Mouse (Mus musculus): ENCODE measurements around the gene Begain. TPM values are rescaled to one million over a fixed set of nuclear protein-coding genes. Genes with fewer than 3 reads are reported as not detected.

Gene Begain
- total and polyA plus RNA-seq, 3 experiments: not detected

- Histone ChIP-seq H3K36me3 (ENCODE audit: control insufficient read depth in 1 of 2, insufficient read depth in 2 of 2, low read length in 2 of 2) (no peaks in the 10 kb centered on the region), H3K4me3 (ENCODE audit: control insufficient read depth in 1 of 2, insufficient read depth in 1 of 2, low read depth in 2 of 2, low read length in 2 of 2) (no peak overlapping the region), H3K9ac (ENCODE audit: control insufficient read depth, low read depth, low read length, poor library complexity, severe bottlenecking) (no peak overlapping the region), H3K79me2 (ENCODE audit: control insufficient read depth, insufficient read depth, low read length, poor library complexity) (no peaks in the 10 kb centered on the region), H3K9me3 (replicated peaks; ENCODE audit: insufficient read depth, low read length) (no peaks in the 10 kb centered on the region), H3K4me1 (ENCODE audit: control insufficient read depth in 1 of 2, insufficient read depth in 2 of 2, low read length in 2 of 2) (no peaks in the 10 kb centered on the region), H3K27ac (ENCODE audit: control insufficient read depth, low read depth, low read length) (no peak overlapping the region), H3K27me3 (ENCODE audit: control insufficient read depth in 1 of 2, insufficient read depth in 2 of 2, low read length in 2 of 2) (no peaks in the 10 kb centered on the region)
- no peak for TF ChIP-seq E2F4 (IDR thresholded peaks at IDR 0.05; ENCODE audit: borderline replicate concordance, low read depth, low read length)
- TF ChIP-seq ZNF384 (IDR thresholded peaks at IDR 0.05; ENCODE audit: low read depth, low read length): no peak
- TF ChIP-seq ZKSCAN1 (IDR thresholded peaks at IDR 0.05; ENCODE audit: low read depth, low read length): no peak
- no peak for TF ChIP-seq NELFE (IDR thresholded peaks at IDR 0.05; ENCODE audit: low read depth, low read length)
- TF ChIP-seq EP300 (IDR thresholded peaks at IDR 0.05; ENCODE audit: low read depth in 1 of 2, low read length in 2 of 2): no peak
- no peak for TF ChIP-seq NRF1 (IDR thresholded peaks at IDR 0.05; ENCODE audit: insufficient read depth, low read depth, low read length, poor library complexity, severe bottlenecking)
- TF ChIP-seq TAL1 (IDR thresholded peaks at IDR 0.05; ENCODE audit: low read length): no peak
- no peak for TF ChIP-seq ETS1 (IDR thresholded peaks at IDR 0.05; ENCODE audit: low read depth, low read length)
- TF ChIP-seq SMC3 (IDR thresholded peaks at IDR 0.05; ENCODE audit: low read depth, low read length): no peak
- no peak for TF ChIP-seq KAT2A (conservative IDR thresholded peaks at IDR 0.05; ENCODE audit: low read depth, low read length)
- no peak for TF ChIP-seq ELF1 (IDR thresholded peaks at IDR 0.05; ENCODE audit: low read depth, low read length)
- no peak for TF ChIP-seq MEF2A (IDR thresholded peaks at IDR 0.05; ENCODE audit: extremely low read depth, insufficient replicate concordance, low read depth, low read length, poor library complexity, severe bottlenecking)
- TF ChIP-seq POLR2A (IDR thresholded peaks at IDR 0.05; ENCODE audit: control insufficient read depth in 1 of 2, insufficient read depth in 1 of 2, low read depth in 1 of 2, low read length in 2 of 2, poor library complexity in 1 of 2): no peak
- DNase-seq (ENCODE audit: low read depth, low spot score): no peak
Measured at GRCm38 (mm10) chr12:108984471-108984870, 83.5 kb downstream of the Begain start.

- DNase-seq (ENCODE audit: low read depth, low spot score): no peak
- Histone ChIP-seq H3K4me1 (ENCODE audit: control insufficient read depth in 1 of 2, insufficient read depth in 2 of 2, low read length in 2 of 2) (no peaks in the 10 kb centered on the region), H3K9ac (ENCODE audit: control insufficient read depth, low read depth, low read length, poor library complexity, severe bottlenecking) (no peak overlapping the region), H3K36me3 (ENCODE audit: control insufficient read depth in 1 of 2, insufficient read depth in 2 of 2, low read length in 2 of 2) (no peaks in the 10 kb centered on the region), H3K79me2 (ENCODE audit: control insufficient read depth, insufficient read depth, low read length, poor library complexity) (no peaks in the 10 kb centered on the region), H3K9me3 (replicated peaks; ENCODE audit: insufficient read depth, low read length) (no peaks in the 10 kb centered on the region), H3K27me3 (ENCODE audit: control insufficient read depth in 1 of 2, insufficient read depth in 2 of 2, low read length in 2 of 2) (no peaks in the 10 kb centered on the region), H3K4me3 (ENCODE audit: control insufficient read depth in 1 of 2, insufficient read depth in 1 of 2, low read depth in 2 of 2, low read length in 2 of 2) (no peak overlapping the region), H3K27ac (ENCODE audit: control insufficient read depth, low read depth, low read length) (no peak overlapping the region)
- TF ChIP-seq RCOR1 (IDR thresholded peaks at IDR 0.05; ENCODE audit: low read depth, low read length): no peak
- TF ChIP-seq USF1 (IDR thresholded peaks at IDR 0.05; ENCODE audit: low read depth, low read length): no peak
- no peak for TF ChIP-seq KAT2A (conservative IDR thresholded peaks at IDR 0.05; ENCODE audit: low read depth, low read length)
- no peak for TF ChIP-seq MYC (IDR thresholded peaks at IDR 0.05; ENCODE audit: low read depth, low read length)
- TF ChIP-seq ZKSCAN1 (IDR thresholded peaks at IDR 0.05; ENCODE audit: low read depth, low read length): no peak
- no peak for TF ChIP-seq CTCF (IDR thresholded peaks at IDR 0.05 in 2 of 3, conservative IDR thresholded peaks at IDR 0.05 in 1 of 3; ENCODE audit: control insufficient read depth in 1 of 3, insufficient read depth in 1 of 3, low read depth in 2 of 3, low read length in 3 of 3, poor library complexity in 1 of 3, severe bottlenecking in 1 of 3)
Measured at GRCm38 (mm10) chr12:108983496-108983895, 84.5 kb downstream of the Begain start.

All from MEL (cell line).